Mouse (Mus musculus) lung, adult 2 months (tissue): ENCODE measurements around the gene Nmrk1. TPM values are rescaled to one million over a fixed set of nuclear protein-coding genes. Genes with fewer than 3 reads are reported as not detected.

ENCODE experiments used
- DNase-seq: peaks from one replicate; pipeline ENCODE4 v3.0.0; 2022
- H3K4me1 ChIP-seq: fragments of 200-500 bp; 2 replicates; pipeline ENCODE4 v1.6.1; 2011; ENCODE audit warnings: low read length; ENCODE audit not compliant: control insufficient read depth, insufficient read depth
- H3K4me3 ChIP-seq: fragments of 200-500 bp; replicated peaks from 2 replicates; pipeline ENCODE3; 2011; ENCODE audit warnings: low read depth, mild to moderate bottlenecking, control low read depth, low read length; ENCODE audit errors: extremely low read depth
- CTCF ChIP-seq: fragments of 200-500 bp; IDR thresholded peaks from 2 replicates; pipeline ENCODE4 v1.5.1; 2011; ENCODE audit warnings: mild to moderate bottlenecking, low read length, control low read depth; ENCODE audit not compliant: insufficient read depth
- POLR2A ChIP-seq: fragments of 200-500 bp; IDR thresholded peaks from 2 replicates; pipeline ENCODE4 v1.6.1; 2011; ENCODE audit warnings: low read depth, mild to moderate bottlenecking, control low read depth, low read length, borderline replicate concordance; ENCODE audit errors: extremely low read depth
- WGBS: fragments of 180-500 bp; shearing (Covaris S2); methylation state at CpG from one replicate; pipeline ENCODE4 v1.1.7; 2018; 5-methylcytosine and 5-hydroxymethylcytosine counted together
- polyA plus RNA-seq: library from polyadenylated mRNA; depleted of rRNA; stranded (reverse); fragments of >200 nt; gene quantifications from 2 replicates; pipeline ENCODE4 v1.2.3, GENCODE M21; 2012

Nmrk1 gene
- polyA plus RNA-seq, 1 experiment: 4.7 TPM

- DNase-seq: no peak
- peaks cover 9% of the 10 kb centered on the region; the same call in 1 of the 2 replicates for H3K4me1 ChIP-seq
- no peak overlapping the region for H3K4me3 ChIP-seq
- WGBS: 65% methylated on average over 13 of the region's 13 CpGs
- TF ChIP-seq POLR2A (no peak), CTCF (no peak)
These were observed 758 bp downstream of the Nmrk1 start for GRCm38 (mm10) chr19:18632231-18633185.

- DNase-seq: no peak
- Histone ChIP-seq H3K4me1 (no peaks in the 10 kb centered on the region), H3K4me3 (no peak overlapping the region)
- no peak for TF ChIP-seq CTCF
- no peak for TF ChIP-seq POLR2A
- WGBS: 85% methylated on average over 5 of the region's 5 CpGs
These were observed 6.2 kb downstream of the Nmrk1 start for GRCm38 (mm10) chr19:18637954-18638353.

DNA sequence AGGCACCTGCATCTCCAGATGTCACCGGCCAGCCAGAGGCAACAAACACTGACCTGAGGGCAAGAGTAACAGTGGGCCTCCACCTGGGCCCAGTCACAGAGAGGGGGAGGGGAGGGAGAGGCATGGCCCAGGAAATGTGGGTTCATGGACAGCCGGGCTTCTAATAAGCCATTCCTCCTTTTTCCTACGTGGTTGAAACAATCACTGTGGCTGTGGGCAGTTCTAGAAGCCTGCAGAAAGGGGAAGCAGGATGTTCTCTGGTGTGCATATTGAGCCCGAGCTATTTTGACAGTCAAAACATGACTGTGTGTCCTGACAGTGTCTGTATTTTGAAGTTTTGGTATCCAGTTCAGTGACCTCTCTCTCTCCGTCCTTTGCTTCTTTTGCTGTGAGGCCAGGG is 7.2 kb downstream of the Nmrk1 start:
- DNase-seq: no peak
- Histone ChIP-seq H3K4me1 (no peaks in the 10 kb centered on the region), H3K4me3 (no peak overlapping the region)
- 49% methylated on average over 5 of the region's 5 CpGs for WGBS
- TF ChIP-seq CTCF (no peak), POLR2A (no peak)

DNA sequence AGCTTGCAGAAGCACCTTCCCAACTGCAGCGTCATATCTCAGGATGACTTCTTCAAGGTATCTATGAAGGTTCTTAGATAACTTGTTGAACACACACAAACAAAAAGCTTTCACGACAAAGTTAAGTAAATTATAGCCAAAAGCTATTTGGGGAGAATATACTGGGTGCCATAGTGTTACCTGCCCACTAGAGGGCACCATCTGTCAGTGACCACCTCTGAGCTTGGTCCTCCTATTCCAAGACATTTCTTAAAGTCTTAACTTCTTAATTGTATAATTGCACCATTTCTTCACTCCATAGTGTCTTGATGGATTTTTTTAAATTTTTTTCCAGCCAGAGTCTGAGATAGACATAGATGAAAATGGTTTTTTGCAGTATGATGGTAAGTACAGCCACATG is 7.8 kb downstream of the Nmrk1 start:
- no peak for DNase-seq
- Histone ChIP-seq H3K4me1 (no peaks in the 10 kb centered on the region), H3K4me3 (no peak overlapping the region)
- TF ChIP-seq CTCF: peak; percentile 53; the same call in 1 of the 2 replicates
- TF ChIP-seq POLR2A: no peak
- 35% methylated on average over 2 of the region's 2 CpGs for WGBS

DNA sequence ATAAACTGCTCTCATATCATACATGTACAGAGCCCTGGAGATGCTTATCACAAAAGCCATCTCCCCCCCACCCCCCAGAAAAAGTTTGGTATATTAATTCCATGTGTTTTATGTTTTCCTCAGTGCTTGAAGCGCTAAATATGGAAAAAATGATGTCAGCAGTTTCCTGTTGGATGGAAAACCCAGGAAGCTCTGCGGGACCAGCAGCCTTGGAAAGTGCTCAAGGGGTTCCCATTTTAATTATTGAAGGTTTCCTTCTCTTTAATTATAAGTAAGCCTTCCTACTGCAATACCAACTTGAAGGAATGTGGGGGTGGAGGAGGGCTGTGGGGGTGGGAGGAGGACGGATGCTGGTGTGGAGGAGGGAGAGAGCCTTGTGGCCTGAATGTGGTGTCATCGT is 9.3 kb downstream of the Nmrk1 start:
- TF ChIP-seq POLR2A (no peak), CTCF (no peak)
- DNase-seq: no peak
- no peaks in the 10 kb centered on the region for H3K4me1 ChIP-seq
- no peak overlapping the region for H3K4me3 ChIP-seq
- WGBS: 53% methylated on average over 4 of the region's 4 CpGs

GRCm38 (mm10) chr19:18643411-18643810 is 11.7 kb downstream of the Nmrk1 start:
- no peak for DNase-seq
- TF ChIP-seq CTCF (no peak), POLR2A (no peak)
- WGBS: 74% methylated on average over 4 of the region's 4 CpGs
- no peak overlapping the region for H3K4me3 ChIP-seq
- H3K4me1 ChIP-seq: no peaks in the 10 kb centered on the region

GRCm38 (mm10) chr19:18644084-18644483 is 12.3 kb downstream of the Nmrk1 start:
- no peaks in the 10 kb centered on the region for H3K4me1 ChIP-seq
- DNase-seq: no peak
- no peak for TF ChIP-seq CTCF
- 85% methylated on average over 6 of the region's 6 CpGs for WGBS
- no peak overlapping the region for H3K4me3 ChIP-seq

- no peak for DNase-seq
- WGBS: 61% methylated on average over 3 of the region's 3 CpGs
- no peak overlapping the region for H3K4me3 ChIP-seq
- H3K4me1 ChIP-seq: no peaks in the 10 kb centered on the region
- TF ChIP-seq POLR2A (no peak), CTCF (no peak)
These were observed 14.6 kb downstream of the Nmrk1 start for GRCm38 (mm10) chr19:18646397-18646796.

GRCm38 (mm10) chr19:18646853-18647420 is 15.2 kb downstream of the Nmrk1 start:
- Histone ChIP-seq H3K4me1 (no peaks in the 10 kb centered on the region), H3K4me3 (no peak overlapping the region)
- 74% methylated on average over 5 of the region's 5 CpGs for WGBS
- DNase-seq: no peak
- TF ChIP-seq CTCF: no peak
- TF ChIP-seq POLR2A: no peak
